Mouse (Mus musculus) kidney, embryonic 15.5 days (tissue): ENCODE results near the gene Sema3f. TPM values are rescaled to one million over a fixed set of nuclear protein-coding genes. Genes with fewer than 3 reads are reported as not detected.

ENCODE experiments used
- ATAC-seq: fragments of 200-750 bp; cut with Nextera tagmentation; replicated peaks from 2 replicates; pipeline ENCODE4 v1.8.0; 2017; ENCODE audit warnings: moderate TSS enrichment; ENCODE audit not compliant: low FRiP score
- H3K27ac ChIP-seq: fragments of 300-500 bp; sonication (generic); 2 replicates; pipeline ENCODE4 v1.5.1; 2015; ENCODE audit warnings: mild to moderate bottlenecking, inconsistent platforms
- H3K27me3 ChIP-seq: fragments of 300-500 bp; sonication (generic); 2 replicates; pipeline ENCODE4 v1.6.1; 2015; ENCODE audit warnings: inconsistent platforms
- H3K36me3 ChIP-seq: fragments of 300-500 bp; sonication (generic); 2 replicates; pipeline ENCODE4 v1.6.1; 2015; ENCODE audit warnings: inconsistent platforms
- H3K4me1 ChIP-seq: fragments of 300-500 bp; sonication (generic); 2 replicates; pipeline ENCODE4 v1.6.1; 2015; ENCODE audit warnings: inconsistent platforms
- H3K4me2 ChIP-seq: fragments of 300-500 bp; sonication (generic); 2 replicates; pipeline ENCODE4 v1.6.1; 2015; ENCODE audit warnings: moderate library complexity, mild to moderate bottlenecking, inconsistent platforms
- H3K4me3 ChIP-seq: fragments of 300-500 bp; sonication (generic); replicated peaks from 2 replicates; pipeline ENCODE4 v1.5.1; 2015; ENCODE audit warnings: mild to moderate bottlenecking, inconsistent platforms
- H3K9ac ChIP-seq: fragments of 300-500 bp; sonication (generic); 2 replicates; pipeline ENCODE4 v1.6.1; 2015; ENCODE audit warnings: mild to moderate bottlenecking, inconsistent platforms
- H3K9me3 ChIP-seq: fragments of 300-500 bp; sonication (generic); replicated peaks from 2 replicates; pipeline ENCODE4 v1.6.1; 2016; ENCODE audit warnings: inconsistent platforms
- WGBS: fragments of 180-500 bp; shearing (Covaris S2); methylation state at CpG from one replicate; pipeline ENCODE4 v1.1.7; 2015; ENCODE audit warnings: mixed read lengths; 5-methylcytosine and 5-hydroxymethylcytosine counted together
- polyA plus RNA-seq: library from polyadenylated mRNA; unstranded; fragments of >200 nt; fragmentation: Nextera tagmentation; extraction: Ambion mirVana; gene quantifications from 2 replicates; pipeline ENCODE4 v1.2.1, GENCODE M21; 2015

Sema3f gene
- polyA plus RNA-seq, 1 experiment from 2014 or later: 23.9 TPM

DNA sequence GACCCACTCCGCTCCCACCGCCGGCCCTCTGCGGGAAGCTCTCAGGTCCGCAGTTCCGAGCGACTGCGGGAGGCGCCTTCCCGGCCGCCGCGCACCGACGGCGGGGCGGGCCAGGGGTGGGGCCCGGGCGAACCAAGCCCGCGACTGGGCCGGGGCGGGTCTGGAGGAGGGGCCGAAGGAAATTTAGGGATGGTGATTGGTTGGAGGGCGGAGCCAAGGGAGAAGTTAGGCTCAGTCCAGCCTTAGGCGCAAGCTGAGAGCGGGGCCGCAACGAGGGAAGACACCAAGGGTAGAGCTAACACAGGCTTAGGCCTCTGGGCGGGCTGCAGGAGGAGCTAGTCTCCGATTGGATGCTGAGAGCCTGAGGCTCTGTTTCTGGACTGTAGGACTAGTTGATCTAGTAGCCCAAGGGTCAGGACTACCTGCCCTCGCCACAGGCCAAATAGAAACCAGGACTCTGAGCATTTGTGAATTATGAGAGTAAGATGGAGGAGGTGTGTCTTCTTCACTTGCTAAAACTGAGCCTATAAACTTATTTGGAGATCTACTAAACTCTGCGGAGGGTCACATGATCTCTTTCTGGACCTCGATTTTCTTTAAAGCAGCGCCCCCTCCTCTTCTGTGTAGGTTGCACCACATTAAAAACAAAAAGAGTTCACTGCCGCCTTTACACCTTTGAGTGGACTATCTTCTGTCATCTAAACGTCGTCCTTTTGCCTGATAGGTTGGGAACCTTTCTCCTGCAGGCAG, 74.8 kb downstream of the Sema3f start, which contains the start of gene Gnai2:
Gnai2 (minus strand) TSS at position 89 of the 750 bp plus-strand sequence.
- H3K4me3 ChIP-seq: peak within 1 kb of the TSS; percentile 93
- H3K4me2 ChIP-seq: peak within 1 kb of the TSS; percentile 96
- ATAC-seq: peak; percentile 97
- H3K36me3 ChIP-seq: peaks cover 8% of the 10 kb centered on the region; the same call in 1 of the 2 replicates
- H3K27ac ChIP-seq: peak within 1 kb of the TSS; percentile 92
- peaks cover 54% of the 10 kb centered on the region for H3K4me1 ChIP-seq
- H3K27me3 ChIP-seq: no peaks in the 10 kb centered on the region
- H3K9me3 ChIP-seq: no peaks in the 10 kb centered on the region
- H3K9ac ChIP-seq: peak within 1 kb of the TSS; percentile 97
- 2% methylated on average over 38 of the region's 38 CpGs for WGBS

DNA sequence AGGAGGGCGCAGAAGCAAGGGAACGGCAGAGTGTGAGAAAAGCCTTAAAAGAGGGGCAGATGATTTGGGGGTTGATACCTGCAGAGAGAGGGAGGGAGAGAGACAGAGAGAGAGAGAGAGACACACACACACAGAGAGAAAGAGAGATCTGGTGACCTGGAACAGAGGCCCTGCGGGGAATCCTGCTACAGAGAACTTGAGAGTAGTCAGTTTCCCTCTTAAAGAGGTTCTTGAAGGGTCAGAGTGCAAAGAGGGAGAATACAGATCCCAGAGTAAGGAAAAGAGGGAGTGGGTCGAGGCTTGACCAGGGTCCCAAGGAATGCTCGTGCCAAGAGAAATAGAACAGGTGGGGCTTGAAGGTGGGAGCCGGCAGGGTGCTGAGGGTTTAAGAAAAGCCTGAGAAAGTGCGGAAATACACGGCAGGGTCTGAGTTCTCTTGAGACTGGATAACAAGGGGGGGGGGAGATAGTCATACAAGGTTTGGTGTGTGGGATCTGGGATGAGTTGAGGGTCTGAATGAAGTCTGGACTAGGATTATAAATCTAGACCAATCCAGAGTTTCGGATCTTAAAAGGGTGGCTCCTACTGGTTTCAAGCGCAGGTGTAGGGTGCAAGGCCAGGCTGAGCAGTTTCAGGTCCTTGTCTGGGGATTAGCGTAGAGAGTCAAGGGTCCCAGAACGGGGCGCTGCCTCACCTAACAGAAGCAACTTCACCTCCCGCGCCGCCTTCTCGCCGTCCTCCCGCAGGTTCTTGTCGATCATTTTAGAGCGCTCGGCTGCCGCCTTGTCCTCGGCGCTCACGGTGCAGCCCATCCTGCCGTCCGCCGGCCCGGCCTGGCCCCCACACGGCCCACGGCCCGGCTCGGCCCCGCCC, 75.6 kb downstream of the Sema3f start:
- no peaks in the 10 kb centered on the region for H3K27me3 ChIP-seq
- peaks cover 8% of the 10 kb centered on the region; the same call in 1 of the 2 replicates for H3K36me3 ChIP-seq
- under 1% methylated on average over 35 of the region's 35 CpGs for WGBS
- H3K27ac ChIP-seq: peak overlapping the region; percentile 92
- H3K4me1 ChIP-seq: peaks cover 59% of the 10 kb centered on the region
- H3K4me2 ChIP-seq: peak overlapping the region; percentile 96
- peak overlapping the region; percentile 93 for H3K4me3 ChIP-seq
- H3K9me3 ChIP-seq: no peaks in the 10 kb centered on the region
- peak overlapping the region; percentile 97 for H3K9ac ChIP-seq
- ATAC-seq: peak; percentile 1; the same call in 1 of the 2 replicates

DNA sequence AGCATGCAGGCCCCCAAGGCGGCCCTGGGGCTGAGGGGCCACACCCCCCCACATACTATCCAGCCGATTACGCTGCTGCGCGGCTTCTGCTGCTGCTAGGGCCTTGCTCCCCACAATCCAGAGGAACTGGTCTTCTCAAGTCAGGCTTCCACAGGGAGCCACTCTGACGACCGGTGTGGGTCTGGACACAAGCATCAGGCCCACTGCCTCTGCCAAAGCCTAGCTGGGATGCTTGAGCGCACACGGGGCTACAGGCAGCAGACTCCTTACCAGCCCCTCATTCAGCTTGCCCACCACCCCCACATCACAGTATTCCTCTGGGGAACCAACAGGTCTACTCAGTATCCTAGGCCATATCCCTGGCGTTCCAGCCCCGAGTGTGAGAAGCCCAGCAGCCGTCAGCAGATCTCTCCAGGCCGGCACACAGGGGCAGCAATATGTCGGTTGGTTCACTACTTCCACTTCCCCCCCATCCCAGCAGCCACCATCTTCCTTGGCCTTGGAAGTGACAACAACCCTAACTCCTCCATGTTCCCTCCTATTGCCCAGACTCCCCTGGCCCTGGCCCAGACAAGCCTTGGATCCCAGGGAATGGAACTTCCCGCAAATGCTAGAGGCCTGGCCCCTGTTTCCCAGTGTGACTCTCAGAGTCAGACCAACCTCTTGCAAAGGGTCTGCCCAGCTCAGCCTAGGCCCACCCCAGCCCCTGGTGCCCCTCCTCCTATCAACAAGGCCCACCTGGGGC, 76.4 kb downstream of the Sema3f start:
- Histone ChIP-seq H3K27ac (peak overlapping the region; percentile 92), H3K36me3 (peaks cover 8% of the 10 kb centered on the region; the same call in 1 of the 2 replicates), H3K4me2 (peak overlapping the region; percentile 96), H3K4me1 (peaks cover 67% of the 10 kb centered on the region), H3K27me3 (no peaks in the 10 kb centered on the region), H3K9ac (peak overlapping the region; percentile 97), H3K4me3 (peak overlapping the region; percentile 93), H3K9me3 (no peaks in the 10 kb centered on the region)
- ATAC-seq: no peak
- 3% methylated on average over 15 of the region's 15 CpGs for WGBS

DNA sequence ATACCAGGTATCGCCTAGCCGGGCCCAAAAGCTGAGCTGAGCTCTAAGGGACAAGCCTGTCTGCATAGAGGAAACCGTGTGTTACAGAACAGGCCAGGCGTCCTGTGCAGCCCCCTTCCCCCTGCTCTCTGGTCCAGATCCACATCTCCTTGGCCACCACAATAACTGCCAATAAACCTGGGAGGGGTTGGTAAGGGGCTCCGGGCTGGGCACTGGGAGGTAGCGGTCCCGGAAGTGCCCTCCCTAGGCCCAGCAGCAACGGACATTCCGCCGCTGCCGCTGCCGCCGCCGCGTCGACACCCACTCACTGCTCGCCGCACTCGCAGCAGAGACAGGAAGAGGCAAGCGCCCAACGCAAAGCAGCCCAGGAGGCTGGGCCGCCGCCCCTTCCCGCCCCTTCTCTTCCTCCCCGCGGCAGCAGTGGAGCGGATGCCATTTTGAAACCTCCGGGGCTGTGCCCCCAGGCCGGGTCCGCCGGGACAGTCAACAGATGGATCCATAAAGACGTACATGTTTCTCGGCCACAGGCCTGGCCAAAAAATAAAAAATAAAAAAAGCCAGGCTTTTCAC, 77.1 kb downstream of the Sema3f start:
- Histone ChIP-seq H3K4me2 (peak overlapping the region; percentile 96), H3K9ac (peak overlapping the region; percentile 97), H3K9me3 (no peaks in the 10 kb centered on the region), H3K4me1 (peaks cover 74% of the 10 kb centered on the region), H3K27ac (peak overlapping the region; percentile 92), H3K4me3 (peak overlapping the region; percentile 93), H3K36me3 (peaks cover 8% of the 10 kb centered on the region; the same call in 1 of the 2 replicates), H3K27me3 (no peaks in the 10 kb centered on the region)
- WGBS: under 1% methylated on average over 32 of the region's 33 CpGs
- ATAC-seq: peak; percentile 14; the same call in 1 of the 2 replicates

DNA sequence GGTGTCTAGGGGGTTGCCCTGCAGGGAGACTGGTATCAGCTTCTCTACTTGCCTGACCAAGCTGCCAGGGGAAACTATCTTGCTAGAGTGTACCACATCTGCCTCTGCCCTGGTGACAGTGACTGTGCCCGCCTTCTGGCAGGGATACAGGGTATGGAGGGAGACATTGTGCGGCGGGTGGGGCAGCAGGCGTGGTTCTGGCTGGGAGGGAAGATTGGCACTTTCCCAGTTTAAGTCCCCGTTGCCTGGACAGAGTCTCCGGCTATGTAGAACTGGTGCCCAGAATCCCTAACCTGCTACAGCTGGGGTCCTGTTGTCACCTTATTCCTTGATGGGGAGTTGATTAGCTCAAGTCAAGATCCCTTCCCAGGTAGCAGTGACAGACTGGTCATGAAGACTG, 77.8 kb downstream of the Sema3f start:
- peak overlapping the region; percentile 97 for H3K9ac ChIP-seq
- H3K9me3 ChIP-seq: no peaks in the 10 kb centered on the region
- H3K4me3 ChIP-seq: peak overlapping the region; percentile 93
- peaks cover 81% of the 10 kb centered on the region for H3K4me1 ChIP-seq
- H3K36me3 ChIP-seq: peaks cover 8% of the 10 kb centered on the region; the same call in 1 of the 2 replicates
- H3K27me3 ChIP-seq: no peaks in the 10 kb centered on the region
- H3K4me2 ChIP-seq: peak overlapping the region; percentile 96
- ATAC-seq: no peak
- H3K27ac ChIP-seq: peak overlapping the region; percentile 92
- WGBS: 64% methylated on average over 6 of the region's 6 CpGs

DNA sequence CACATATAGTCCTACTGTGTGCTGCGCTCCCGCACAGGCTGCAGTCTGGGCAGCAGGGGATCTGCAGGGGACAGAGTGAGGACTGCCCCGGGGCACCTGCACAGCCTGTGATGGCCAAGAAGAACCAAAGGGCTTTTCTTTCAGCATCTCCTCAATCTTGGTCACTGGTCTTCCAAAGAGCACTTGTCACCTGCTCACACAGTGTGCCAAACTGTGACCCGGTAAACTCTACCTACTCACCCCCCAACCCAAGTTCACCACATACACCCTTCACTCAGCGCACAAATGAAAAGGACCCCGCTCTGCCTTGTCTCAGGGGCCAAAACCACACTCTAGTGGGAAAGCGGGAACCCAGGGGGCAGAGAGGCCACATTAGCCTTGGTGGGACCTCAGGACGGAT, 78.4 kb downstream of the Sema3f start:
- peak overlapping the region; percentile 97 for H3K9ac ChIP-seq
- no peaks in the 10 kb centered on the region for H3K9me3 ChIP-seq
- no peaks in the 10 kb centered on the region for H3K27me3 ChIP-seq
- H3K27ac ChIP-seq: peak overlapping the region; percentile 92
- 89% methylated on average over 8 of the region's 8 CpGs for WGBS
- H3K4me2 ChIP-seq: peak overlapping the region; percentile 96
- H3K4me3 ChIP-seq: peak overlapping the region; percentile 93; the same call in 1 of the 2 replicates
- no peak for ATAC-seq
- H3K4me1 ChIP-seq: peaks cover 82% of the 10 kb centered on the region
- peaks cover 8% of the 10 kb centered on the region; the same call in 1 of the 2 replicates for H3K36me3 ChIP-seq

Other genes with a start within 250 kb of the Sema3f start
- gene Tmem115, start 176.5 kb downstream of the Sema3f start, polyA plus RNA-seq: 45.0 and 49.4 TPM in 2 replicates
- gene Cyb561d2, start 168.3 kb downstream of the Sema3f start, polyA plus RNA-seq: 31.5 and 33.9 TPM in 2 replicates
- 44.4 and 46.8 TPM in 2 replicates for gene Nprl2, start 168.2 kb downstream of the Sema3f start, polyA plus RNA-seq
- 1.2 and 2.9 TPM in 2 replicates for gene Zmynd10, start 163.2 kb downstream of the Sema3f start, polyA plus RNA-seq
- 61.7 and 63.4 TPM in 2 replicates for gene Rassf1, start 158.9 kb downstream of the Sema3f start, polyA plus RNA-seq
- 46.5 and 46.8 TPM in 2 replicates for gene Tusc2, start 147.2 kb downstream of the Sema3f start, polyA plus RNA-seq
- gene Hyal2, start 142.5 kb downstream of the Sema3f start, polyA plus RNA-seq: 111 and 117 TPM in 2 replicates
- 8.6 and 10.5 TPM in 2 replicates for gene Hyal1, start 133.5 kb downstream of the Sema3f start, polyA plus RNA-seq
- gene Naa80, start 131.6 kb downstream of the Sema3f start, polyA plus RNA-seq: 16.0 and 19.3 TPM in 2 replicates
- 1.3 TPM in 2 replicates for gene Hyal3, start 129.7 kb downstream of the Sema3f start, polyA plus RNA-seq
- 47.8 and 55.8 TPM in 2 replicates for gene Ifrd2, start 122.8 kb downstream of the Sema3f start, polyA plus RNA-seq
- gene Sema3b, start 101.2 kb downstream of the Sema3f start, polyA plus RNA-seq: 21.1 and 22.5 TPM in 2 replicates
- gene Gnai2, start 75.1 kb downstream of the Sema3f start, polyA plus RNA-seq: 403 and 424 TPM in 2 replicates
- 7.1 and 8.1 TPM in 2 replicates for gene Slc38a3, start 40.9 kb downstream of the Sema3f start, polyA plus RNA-seq
- gene Gnat1, start 30.8 kb downstream of the Sema3f start, polyA plus RNA-seq: 3.9 and 4.6 TPM in 2 replicates
- 194 and 207 TPM in 2 replicates for gene Rbm5, start 60.5 kb upstream of the Sema3f start, polyA plus RNA-seq
- 79.0 and 82.1 TPM in 2 replicates for gene Rbm6, start 162.8 kb upstream of the Sema3f start, polyA plus RNA-seq
- gene Mon1a, start 177.7 kb upstream of the Sema3f start, polyA plus RNA-seq: 11.5 TPM in 2 replicates
- gene Mst1r, start 196.4 kb upstream of the Sema3f start, polyA plus RNA-seq: 2.6 TPM in 2 replicates
- gene Actl11, start 218.0 kb upstream of the Sema3f start, polyA plus RNA-seq: not detected in 2 replicates
- 1.6 and 2.2 TPM in 2 replicates for gene Camkv, start 225.2 kb upstream of the Sema3f start, polyA plus RNA-seq
- gene Traip, start 239.7 kb upstream of the Sema3f start, polyA plus RNA-seq: 21.8 and 25.0 TPM in 2 replicates